Mouse (Mus musculus) cerebellum, postnatal 14 days (tissue): ENCODE results near the gene Asic2.

Experiments used
- DNase-seq, 2 experiments: peaks; one replicate each; pipeline ENCODE4 v3.0.0; 2021; ENCODE audit warnings: mixed read lengths in 2 of 2

Gene Asic2

GRCm38 (mm10) chr11:81948021-81948420, 20.2 kb downstream of the Asic2 start:
- no peak for DNase-seq

- DNase-seq = no peak
These were observed 26.1 kb downstream of the Asic2 start for GRCm38 (mm10) chr11:81942167-81942566.

GRCm38 (mm10) chr11:81940988-81941387, 27.3 kb downstream of the Asic2 start:
- DNase-seq = peak; percentile 34 to 41

- DNase-seq = no peak
These were observed 30.7 kb downstream of the Asic2 start for GRCm38 (mm10) chr11:81937516-81937915.

GRCm38 (mm10) chr11:81926393-81926792, 41.9 kb downstream of the Asic2 start:
- DNase-seq = no peak

GRCm38 (mm10) chr11:81923626-81924025, 44.6 kb downstream of the Asic2 start:
- DNase-seq = no peak

GRCm38 (mm10) chr11:81923096-81923495, 45.2 kb downstream of the Asic2 start:
- no peak for DNase-seq

- no peak for DNase-seq
These were observed 52.8 kb downstream of the Asic2 start for GRCm38 (mm10) chr11:81915501-81915900.

GRCm38 (mm10) chr11:81913071-81913470, 55.2 kb downstream of the Asic2 start:
- DNase-seq = no peak

GRCm38 (mm10) chr11:81909397-81909894, 58.8 kb downstream of the Asic2 start:
- no peak for DNase-seq

- no peak for DNase-seq
These were observed 59.5 kb downstream of the Asic2 start for GRCm38 (mm10) chr11:81908760-81909159.

GRCm38 (mm10) chr11:81902318-81902717, 65.9 kb downstream of the Asic2 start:
- DNase-seq = no peak

- DNase-seq = no peak
These were observed 70.5 kb downstream of the Asic2 start for GRCm38 (mm10) chr11:81897547-81898354.

GRCm38 (mm10) chr11:81896511-81896910, 71.7 kb downstream of the Asic2 start:
- DNase-seq = no peak

- DNase-seq = no peak
These were observed 96.6 kb downstream of the Asic2 start for GRCm38 (mm10) chr11:81871506-81872213.

GRCm38 (mm10) chr11:81865661-81866382, 102.4 kb downstream of the Asic2 start:
- peak in 1 of 2 experiments; percentile 18 for DNase-seq

- peak; percentile 34 to 37 for DNase-seq
These were observed 107.8 kb downstream of the Asic2 start, which contains the start of gene 5530401A14Rik for GRCm38 (mm10) chr11:81860250-81860972. Gene 5530401A14Rik, plus strand, starts transcription at chr11:81860673.

GRCm38 (mm10) chr11:81847773-81848490, 120.3 kb downstream of the Asic2 start:
- DNase-seq = no peak

GRCm38 (mm10) chr11:81845686-81846036, 122.6 kb downstream of the Asic2 start:
- peak in 1 of 2 experiments; percentile 22 for DNase-seq

- DNase-seq = peak; percentile 64 to 78
These were observed 123.1 kb downstream of the Asic2 start for GRCm38 (mm10) chr11:81845010-81845685.

GRCm38 (mm10) chr11:81841001-81841400, 127.3 kb downstream of the Asic2 start:
- no peak for DNase-seq
